Mouse (Mus musculus) ovary, adult 10 weeks (tissue): ENCODE data around the gene Vmn2r18. TPM values are rescaled to one million over a fixed set of nuclear protein-coding genes. Genes with fewer than 3 reads are reported as not detected.

Experiments used
- polyA plus RNA-seq: library from polyadenylated mRNA; stranded (reverse); fragments of 350-450 nt; fragmentation: Illumina TruSeq; extraction: RNeasy Lipid Tissue Mini Kit (QIAGEN cat#74804); gene quantifications from one replicate; pipeline ENCODE4 v1.2.3, GENCODE M21; 2014

Vmn2r18 gene
- not detected for polyA plus RNA-seq

GRCm38 (mm10) chr5:151605921-151606320 lies at the start of gene Vmn2r18:
Vmn2r18 (minus strand) TSS chr5:151606021.

GRCm38 (mm10) chr5:151650700-151651410 lies 45.0 kb upstream of the Vmn2r18 start, which contains the start of gene Rfc3:
Rfc3 (minus strand) TSS chr5:151651242.

Other genes starting within 250 kb of the Vmn2r18 start
- gene Gm42906, start 177.9 kb downstream of the Vmn2r18 start, polyA plus RNA-seq, result not detected
- 27.8 TPM for gene Rfc3, start 45.2 kb upstream of the Vmn2r18 start, polyA plus RNA-seq